Mouse (Mus musculus): ENCODE results near the gene Sipa1l3.

- TF ChIP-seq POLR2A (IDR thresholded peaks at IDR 0.05; ENCODE audit: control insufficient read depth, extremely low read depth, insufficient read depth, low read length, poor library complexity) (no peak), CTCF (IDR thresholded peaks at IDR 0.05; ENCODE audit: borderline replicate concordance, control insufficient read depth, extremely low read depth, insufficient read depth, low read length, poor library complexity) (no peak)
These were observed 32.2 kb upstream of the Sipa1l3 start for GRCm38 (mm10) chr7:29550691-29551090.

Data from thymus, adult 2 months (tissue).